Mouse (Mus musculus): ENCODE data around the gene Hbq1a.

- TF ChIP-seq EP300 (IDR thresholded peaks at IDR 0.05; ENCODE audit: low read depth) (no peak), CTCF (IDR thresholded peaks at IDR 0.05; ENCODE audit: low read depth) (no peak)
Observed at GRCm38 (mm10) chr11:32336435-32336907, 36.6 kb downstream of the Hbq1a start.

Measured in heart, postnatal 0 days (tissue).